Mouse (Mus musculus): ENCODE results near the gene Dnajb4. TPM values are rescaled to one million over a fixed set of nuclear protein-coding genes. Genes with fewer than 3 reads are reported as not detected.

The Dnajb4 gene
- 39.9 TPM for polyA plus RNA-seq (2017; shearing (Covaris generic))

GRCm38 (mm10) chr3:152209967-152210634, at the start of gene Dnajb4, which contains the start of gene Fubp1:
Gene Dnajb4 (minus strand): TSS chr3:152210302.
Gene Fubp1 (plus strand): TSS chr3:152210422.

GRCm38 (mm10) chr3:152166099-152166423, 44.0 kb downstream of the Dnajb4 start, which contains the start of gene Gipc2:
Gene Gipc2 (minus strand): TSS chr3:152166230.

Other genes with a start within 250 kb of the Dnajb4 start
- gene Gipc2, start 44.1 kb downstream of the Dnajb4 start, polyA plus RNA-seq (2017; shearing (Covaris generic)): not detected
- 164 TPM for gene Fubp1, start 120 bp upstream of the Dnajb4 start, polyA plus RNA-seq (2017; shearing (Covaris generic))
- gene Nexn, start 56.0 kb upstream of the Dnajb4 start, polyA plus RNA-seq (2017; shearing (Covaris generic)): not detected
- gene Miga1, start 130.1 kb upstream of the Dnajb4 start, polyA plus RNA-seq (2017; shearing (Covaris generic)): 12.1 TPM
- 50.7 TPM for gene Usp33, start 136.2 kb upstream of the Dnajb4 start, polyA plus RNA-seq (2017; shearing (Covaris generic))
- gene Zzz3, start 185.2 kb upstream of the Dnajb4 start, polyA plus RNA-seq (2017; shearing (Covaris generic)): 62.5 TPM